Mouse (Mus musculus) skeletal muscle tissue, adult 2 months (tissue): ENCODE results near the gene Cdc26.

ENCODE experiments used
- DNase-seq: peaks from one replicate; pipeline ENCODE4 v3.0.0-alpha.2; 2012; ENCODE audit warnings: low read depth, low spot score

The Cdc26 gene

DNA sequence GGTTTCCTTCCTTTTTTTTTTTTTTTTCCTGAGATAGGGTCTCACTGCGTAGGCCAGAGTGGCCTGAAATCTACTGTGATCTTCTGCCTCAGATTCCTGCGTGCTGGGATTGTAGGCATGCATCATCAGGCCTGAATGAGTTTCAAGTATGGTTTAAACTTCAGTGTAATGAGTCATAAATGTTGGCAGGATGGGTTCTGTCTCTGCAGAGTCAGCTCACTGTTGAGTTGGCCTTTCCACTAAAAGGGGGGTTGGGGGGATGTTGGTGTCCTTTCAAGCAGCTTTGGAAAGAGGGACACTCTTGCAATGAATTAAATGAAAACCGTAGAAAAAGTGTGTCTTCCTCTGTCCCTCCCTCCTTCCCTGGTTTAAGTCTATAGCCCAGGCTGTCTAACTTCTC is 9.5 kb downstream of the Cdc26 start:
- DNase-seq = peak; percentile 17

DNA sequence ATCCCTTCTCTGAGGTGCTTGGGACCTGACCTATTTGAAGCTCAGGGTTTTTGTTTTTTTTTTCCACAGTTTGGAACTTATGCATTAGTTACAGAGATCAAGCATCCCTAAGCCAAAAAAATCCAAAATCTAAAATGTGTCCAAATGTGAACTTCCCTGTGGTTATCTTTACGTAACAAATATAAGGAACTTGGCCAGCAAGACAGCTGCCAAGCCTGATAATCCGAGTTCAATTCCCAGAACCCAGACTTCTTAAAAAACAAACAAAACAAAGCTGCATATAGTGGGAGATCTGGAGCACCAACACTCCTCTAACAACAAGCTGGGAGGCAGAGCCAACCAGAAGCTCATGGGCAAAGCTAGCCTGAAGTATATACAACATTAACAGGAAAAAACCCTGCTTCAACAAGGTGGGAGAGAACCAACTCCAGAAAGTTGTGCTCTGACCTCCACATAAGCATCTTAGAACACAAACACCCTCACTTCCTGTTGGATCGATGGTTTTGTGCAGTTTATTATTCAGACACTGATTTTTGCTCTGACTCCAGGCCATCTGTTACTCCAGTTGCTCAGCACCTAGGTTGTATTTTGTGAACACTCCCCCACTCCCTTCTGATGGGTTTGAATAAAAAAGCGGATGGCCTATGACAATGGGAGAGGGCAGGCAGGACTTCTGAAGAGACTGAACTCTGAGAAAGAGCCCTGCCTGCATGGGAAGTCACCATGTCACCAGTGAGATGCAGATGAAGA is 10.7 kb downstream of the Cdc26 start:
- no peak for DNase-seq

DNA sequence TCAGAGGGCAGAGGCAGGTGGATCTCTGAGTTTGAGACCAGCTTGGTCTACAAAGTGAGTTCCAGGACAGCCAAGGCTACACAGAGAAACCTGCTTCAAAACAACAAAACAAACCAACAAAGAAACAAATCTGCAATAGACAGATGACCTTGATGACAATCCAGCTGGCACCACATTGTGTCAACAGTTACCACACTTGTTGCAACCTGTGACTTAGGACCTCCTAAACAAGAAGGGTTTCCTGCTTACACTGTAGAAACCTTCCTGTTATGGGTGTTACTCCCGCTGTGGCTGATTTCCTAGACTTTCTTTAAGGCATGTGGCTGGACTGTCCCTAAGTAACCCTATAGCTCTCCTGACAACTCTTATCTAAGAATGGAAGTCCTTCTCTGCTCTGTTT is 12.6 kb downstream of the Cdc26 start:
- DNase-seq = no peak

DNA sequence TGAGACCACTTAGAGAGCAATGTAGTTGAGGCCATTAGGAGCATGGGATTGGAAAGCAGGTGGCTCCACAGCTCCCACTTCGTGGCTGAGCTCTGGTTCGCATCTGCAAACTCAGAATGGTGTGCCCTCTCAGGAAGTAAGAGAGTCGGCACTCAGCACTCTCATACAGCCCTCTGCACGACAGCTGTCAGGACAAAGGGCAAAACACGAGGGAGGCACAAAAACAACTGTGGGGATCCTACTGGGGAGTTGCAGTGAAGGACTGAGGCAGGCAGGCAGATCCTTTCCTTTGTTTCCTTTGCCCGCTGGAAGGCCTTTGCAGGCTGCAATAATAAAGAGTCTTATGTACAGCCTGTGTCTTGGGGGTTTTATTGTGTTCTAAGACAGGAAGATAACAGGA is 15.0 kb downstream of the Cdc26 start:
- DNase-seq = no peak

DNA sequence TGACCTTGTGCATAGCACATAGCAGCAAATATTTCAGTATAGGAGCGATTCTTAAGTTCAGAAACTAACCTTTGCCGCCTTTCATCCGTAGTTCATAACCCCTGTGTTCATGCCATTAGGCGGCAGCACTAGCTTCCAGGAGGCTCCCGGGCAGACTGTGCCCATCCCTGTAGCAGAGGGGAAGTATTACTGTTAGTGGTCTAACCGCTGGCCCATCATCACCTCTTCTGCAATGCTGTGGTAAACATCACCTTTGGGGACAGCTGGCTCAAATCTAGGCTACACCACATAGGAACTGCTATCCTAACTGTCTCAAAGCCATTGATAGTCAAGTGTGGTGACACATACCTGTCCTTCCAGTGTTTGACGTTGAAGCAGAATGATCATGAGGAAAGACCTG is 16.6 kb downstream of the Cdc26 start:
- DNase-seq = no peak

DNA sequence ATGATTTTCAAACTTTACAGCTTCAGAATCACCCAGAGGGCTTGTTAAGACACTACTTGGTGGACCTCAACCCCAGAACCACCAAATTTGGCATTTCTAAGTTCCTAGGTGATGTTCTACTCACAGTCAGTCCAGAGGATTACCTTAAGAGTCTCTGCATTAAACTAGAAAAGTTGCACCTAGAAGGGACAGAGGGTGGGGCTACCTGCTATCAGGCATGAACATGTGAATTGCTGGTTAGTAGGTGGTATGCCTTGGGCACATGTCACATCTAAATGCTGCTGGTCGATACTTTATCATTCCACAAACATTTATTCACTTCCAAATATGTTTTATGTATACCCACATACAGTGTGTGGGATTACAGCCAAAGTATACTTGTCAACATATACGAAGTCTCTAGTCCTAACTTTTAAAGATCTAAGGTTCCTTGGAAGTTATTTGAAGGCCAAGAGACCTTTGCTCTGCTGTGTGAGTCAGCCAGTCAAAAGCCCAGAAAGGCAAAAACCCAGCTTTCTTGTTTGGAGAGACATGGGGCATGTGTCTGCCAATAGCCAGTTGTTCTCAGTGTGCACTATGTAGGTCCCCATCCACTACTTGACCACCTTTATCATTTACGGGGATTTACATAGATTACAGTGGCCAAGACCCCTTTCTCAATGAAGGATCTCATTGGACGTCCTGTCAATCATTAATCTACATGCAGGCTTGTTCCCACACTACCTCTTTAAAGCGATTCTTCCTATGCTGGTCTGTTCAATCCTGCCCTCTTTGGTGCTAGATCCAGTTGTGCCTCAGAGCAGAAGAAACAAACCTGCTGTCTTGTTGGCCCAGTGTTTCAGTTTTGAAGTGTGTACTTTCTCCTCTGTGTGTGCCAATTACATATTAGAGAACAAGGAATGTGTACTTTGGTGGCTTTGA is 18.6 kb downstream of the Cdc26 start:
- no peak for DNase-seq

DNA sequence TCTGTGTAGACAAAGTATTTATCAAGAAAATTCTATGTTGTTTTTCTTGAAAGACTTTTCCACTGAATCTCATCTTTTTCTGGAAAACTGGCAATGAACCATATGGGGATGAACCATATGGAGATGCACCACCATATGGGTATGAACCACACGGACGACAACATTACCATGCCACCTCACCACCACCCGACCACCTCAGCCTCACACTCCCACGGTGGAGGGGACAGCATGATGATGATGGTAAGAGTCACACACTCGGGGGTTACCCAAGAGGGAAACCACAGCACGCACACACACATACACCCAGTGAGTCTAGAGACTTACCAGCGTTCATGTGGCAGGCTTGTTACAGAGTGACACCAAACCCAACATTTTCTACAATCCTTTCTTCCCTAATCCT is 23.0 kb downstream of the Cdc26 start:
- DNase-seq = no peak

DNA sequence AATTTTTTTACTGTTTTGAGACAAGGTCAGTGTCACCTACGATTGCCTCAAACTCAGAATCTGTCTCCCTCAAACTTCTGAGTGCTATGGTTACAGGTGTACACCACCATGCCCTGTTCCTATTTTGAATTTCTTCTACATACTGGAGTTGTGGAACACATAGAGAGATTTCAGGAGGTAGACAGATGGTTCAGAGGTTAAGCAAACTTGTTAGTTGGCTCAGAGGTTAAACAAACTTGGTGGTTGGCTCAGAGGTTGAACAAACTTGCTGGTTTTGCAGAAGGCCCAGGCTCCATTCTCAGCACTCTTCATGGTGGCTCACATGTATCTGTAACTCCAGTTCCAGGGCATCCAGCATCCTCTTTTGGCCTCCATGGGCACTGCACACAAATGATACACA is 24.3 kb downstream of the Cdc26 start:
- DNase-seq = no peak

DNA sequence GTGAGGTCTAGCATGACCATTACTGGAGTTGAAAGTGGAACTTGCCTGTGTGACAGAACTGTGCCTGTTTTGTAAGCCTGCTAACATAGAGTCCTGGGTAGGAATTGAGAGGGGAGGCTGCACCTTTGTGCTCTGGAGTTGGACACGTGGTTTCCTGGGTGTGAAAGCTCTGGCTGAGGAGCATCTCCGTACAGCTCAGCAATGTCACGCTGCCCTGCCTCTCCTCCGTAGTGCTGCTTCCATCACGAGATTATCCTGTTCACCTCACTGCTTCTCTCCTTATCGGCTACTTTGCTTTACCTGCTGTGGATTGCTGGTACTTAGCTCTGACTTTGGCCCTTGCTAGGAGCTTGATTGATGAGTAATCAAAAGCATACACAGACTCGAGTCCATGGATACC is 24.7 kb downstream of the Cdc26 start:
- no peak for DNase-seq

DNA sequence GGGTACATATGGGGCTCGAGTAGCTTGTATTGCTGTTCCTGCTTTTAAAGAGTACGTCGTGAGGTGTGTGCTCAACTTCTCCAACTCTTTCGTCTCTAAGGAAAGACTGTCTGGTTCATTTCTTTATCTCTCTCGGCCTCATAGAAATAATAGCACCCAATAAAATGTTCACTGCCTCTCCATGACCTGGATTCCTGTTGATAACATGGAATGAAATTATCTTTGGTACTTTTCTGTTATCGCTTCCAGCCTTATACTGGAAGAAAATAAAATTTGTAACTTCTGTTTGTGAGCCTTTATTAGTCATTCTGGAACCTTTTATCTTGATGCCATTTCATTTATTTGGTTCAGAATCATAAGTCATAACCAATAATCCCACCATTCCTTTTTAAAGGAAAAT is 25.2 kb downstream of the Cdc26 start:
- no peak for DNase-seq

DNA sequence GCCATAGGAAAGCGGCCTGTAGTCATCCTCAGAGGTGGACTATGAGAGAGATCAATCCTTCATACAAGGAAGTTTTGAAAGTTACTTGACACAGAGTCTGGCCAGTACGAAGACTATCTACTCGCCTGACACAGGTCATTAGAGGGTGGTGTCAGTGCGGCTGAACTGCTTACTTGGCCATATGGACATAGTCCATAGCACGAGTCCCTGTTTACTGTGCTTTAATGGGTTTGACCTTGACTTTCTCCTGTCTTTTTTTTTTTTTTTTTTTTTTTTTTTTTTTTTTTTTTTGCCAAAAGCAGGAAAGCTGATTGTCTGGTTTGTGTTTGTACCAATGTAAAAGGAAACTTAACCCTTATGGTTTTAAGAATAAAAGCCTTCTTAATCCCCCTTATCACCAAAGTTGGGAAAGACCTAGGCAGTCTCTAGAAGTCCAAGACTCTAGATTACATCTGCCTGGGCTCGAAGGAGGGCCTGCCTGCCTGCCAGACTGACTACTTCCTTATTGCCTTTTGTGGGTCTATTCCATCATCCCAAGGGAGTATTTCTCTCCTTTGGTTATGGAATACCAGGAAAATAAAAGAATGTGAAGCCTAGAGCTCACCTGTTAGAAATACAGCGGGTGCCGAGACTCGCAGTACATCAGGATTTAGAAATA is 28.6 kb downstream of the Cdc26 start:
- no peak for DNase-seq

DNA sequence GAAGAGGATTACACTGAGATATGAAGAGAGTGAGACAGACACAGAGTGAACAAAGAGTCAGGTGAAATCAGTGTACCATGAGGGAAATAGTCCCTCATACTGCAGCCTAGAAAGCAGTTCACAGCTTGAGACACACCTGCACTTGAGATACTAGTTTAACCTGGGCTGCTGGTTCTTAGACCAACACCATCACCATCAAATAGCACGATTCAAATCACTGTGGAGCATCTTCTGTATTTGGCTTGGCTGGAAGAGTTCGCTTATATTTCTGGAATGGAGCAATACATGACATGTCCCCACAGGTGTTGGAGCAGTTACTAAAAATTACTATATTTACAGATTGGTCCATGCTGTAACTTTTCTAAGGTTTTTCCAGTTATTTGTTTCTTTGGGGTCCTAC is 32.3 kb downstream of the Cdc26 start:
- no peak for DNase-seq

DNA sequence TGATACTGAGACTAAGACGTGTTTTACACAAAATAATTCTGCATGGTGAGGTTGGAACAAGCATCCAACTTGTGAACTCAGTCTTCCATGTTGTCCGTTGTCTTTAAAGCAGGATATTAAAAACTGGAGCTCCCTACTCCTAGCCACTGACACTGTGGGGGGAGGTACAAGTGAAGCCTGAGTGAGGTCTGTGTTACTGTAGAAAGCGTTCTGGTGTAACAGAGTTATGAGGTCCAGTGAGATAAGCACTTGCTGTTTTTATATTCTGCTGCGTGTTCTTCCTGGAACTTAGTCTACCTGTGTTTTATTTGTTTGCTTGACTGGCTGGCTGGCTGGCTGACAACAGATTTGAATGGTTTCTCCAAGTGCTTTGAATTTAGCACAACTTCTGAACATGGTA is 34.1 kb downstream of the Cdc26 start:
- DNase-seq = no peak

DNA sequence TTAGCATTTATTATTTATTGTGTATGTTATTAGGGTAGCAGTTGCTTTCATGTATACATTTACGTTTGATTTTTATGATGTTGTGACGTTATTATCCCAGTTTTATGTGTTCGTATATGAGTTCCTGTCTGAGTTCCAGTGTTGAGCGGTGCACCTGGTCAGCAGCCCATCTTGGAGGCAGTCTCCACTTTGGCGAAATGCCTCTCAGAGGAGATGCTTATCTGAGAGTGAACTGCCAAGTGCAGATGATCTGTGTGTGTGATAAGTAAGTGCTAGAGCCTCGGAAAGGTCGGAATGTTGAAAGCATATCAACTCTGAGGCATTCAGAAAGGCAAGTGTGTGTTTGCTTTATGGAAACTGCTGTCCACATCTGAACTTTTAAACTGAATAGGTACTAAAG is 34.8 kb downstream of the Cdc26 start:
- DNase-seq = no peak

DNA sequence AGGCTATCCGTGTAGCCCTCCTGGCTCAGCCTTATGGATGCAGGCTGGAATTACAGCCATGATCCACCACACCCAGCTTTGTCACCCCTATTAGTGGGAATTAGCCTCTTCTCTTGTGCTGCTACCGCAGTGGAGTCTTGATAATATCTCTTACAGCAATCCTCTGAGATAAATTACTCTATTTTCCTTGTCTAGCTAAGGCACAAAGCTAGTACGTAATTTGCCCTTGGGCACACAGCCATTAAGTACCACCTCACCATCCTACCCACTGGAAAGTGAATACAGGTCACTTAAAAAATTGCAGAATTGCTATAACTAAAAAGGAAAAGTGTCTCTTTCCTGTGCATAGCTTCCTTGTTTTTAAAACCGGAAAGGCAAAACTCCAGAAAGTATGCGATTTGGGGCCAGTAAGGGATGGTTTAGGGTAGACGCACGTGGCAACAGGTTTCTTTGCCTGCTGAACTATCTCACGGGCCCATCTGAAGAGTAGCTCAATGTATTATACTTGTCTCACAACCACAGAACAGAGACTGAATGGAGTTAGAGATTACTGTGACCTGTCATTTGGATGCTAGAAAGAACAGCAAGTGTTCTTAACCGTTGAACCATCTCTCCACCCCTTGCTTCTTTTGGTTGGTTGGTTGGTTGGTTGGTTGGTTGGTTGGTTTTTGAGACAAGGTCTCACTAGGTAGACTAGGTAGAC is 35.5 kb downstream of the Cdc26 start:
- DNase-seq = no peak

DNA sequence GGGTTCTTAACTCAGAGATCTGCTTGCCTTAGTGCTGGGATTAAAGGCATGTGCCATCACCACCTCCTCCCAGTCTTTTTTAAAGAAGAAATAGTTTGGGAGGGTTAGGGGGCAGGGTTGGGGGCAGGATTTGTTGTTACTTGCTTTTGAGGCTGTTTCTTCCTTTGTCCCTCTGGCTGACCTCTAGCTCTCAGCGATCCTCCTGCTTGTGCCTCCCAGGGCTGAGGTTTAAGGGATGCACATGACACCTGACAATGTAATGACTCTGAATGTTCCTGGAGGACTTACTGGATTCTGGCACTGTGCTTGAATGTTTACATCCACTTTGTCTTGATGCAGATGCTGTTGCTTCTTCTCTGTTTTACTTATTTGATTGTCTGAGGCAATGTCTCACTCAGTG is 36.0 kb downstream of the Cdc26 start:
- DNase-seq = no peak

DNA sequence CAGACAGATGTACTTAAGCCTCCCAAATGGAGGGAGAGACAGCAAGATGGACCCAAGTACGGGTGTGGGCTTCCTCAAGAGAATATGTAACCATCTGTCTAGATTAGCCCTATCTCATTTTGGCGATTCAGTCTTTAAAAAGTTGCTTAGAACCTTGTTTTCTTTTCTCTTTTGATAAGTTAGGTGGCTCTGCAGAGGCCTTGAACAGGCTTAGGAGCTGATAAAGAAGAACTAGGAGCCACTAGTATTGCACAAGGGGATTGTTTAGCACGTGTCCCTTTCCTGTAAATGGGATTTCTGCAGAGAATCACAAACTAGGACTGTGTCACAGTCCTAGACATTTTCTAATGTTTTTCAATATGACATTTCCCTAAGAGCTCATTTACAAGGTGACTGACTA is 39.4 kb downstream of the Cdc26 start:
- no peak for DNase-seq

DNA sequence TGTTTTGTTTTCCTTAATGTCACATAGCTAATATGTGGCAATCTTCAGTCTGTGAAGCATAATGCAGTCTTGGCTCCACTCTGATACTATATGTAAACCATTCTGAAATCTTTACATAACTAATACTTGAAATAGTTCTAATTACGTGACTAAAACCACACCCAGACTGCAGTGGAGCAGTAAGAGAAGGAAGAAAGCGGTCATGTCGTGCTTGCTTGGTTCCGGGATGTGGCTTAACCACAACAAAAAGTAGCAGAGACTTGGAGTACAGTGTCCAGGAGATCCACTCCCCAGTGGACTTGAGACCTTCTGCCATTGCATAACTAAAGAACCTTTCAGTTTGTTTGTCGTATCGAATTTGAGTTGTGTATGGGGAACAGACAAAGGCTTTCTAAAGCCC is 40.9 kb downstream of the Cdc26 start:
- DNase-seq = no peak

DNA sequence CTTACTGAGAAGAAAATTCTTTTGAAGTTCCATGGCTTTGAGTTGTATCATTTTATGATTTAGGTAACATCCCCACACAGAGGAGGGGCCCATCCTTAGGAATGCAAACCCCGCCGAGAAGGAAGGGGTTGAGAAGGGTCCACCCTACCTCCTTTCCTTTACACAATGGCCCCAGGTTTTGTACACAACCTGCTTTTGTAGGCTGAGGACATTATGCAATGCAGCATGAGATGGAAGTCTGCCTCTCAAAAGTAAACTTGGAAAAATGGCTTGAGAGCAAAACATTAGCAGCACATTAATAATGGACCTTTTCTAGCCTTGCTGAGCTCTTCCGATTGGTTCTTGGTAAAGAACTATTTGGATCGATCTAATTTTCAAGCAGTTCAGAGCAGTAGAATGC is 42.2 kb downstream of the Cdc26 start:
- no peak for DNase-seq

DNA sequence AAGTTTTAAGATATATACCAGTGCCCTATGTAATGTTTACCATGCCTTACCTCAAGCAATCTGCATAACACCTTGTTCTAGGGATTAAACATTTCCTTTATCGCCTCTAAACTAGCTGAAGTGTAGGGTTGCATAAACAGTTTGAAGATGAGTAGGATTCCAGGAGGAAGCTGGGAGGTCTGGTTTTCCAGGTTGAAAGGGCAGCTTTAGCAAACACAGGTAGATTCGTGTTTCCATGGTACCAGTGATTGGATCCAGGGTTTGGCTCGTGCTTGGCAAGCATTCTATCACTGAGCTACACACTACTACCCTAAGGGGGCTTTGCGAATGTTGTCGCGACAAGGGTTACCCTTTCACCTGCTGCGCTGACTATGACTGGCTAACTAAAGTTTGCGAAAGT is 44.1 kb downstream of the Cdc26 start:
- DNase-seq = no peak

DNA sequence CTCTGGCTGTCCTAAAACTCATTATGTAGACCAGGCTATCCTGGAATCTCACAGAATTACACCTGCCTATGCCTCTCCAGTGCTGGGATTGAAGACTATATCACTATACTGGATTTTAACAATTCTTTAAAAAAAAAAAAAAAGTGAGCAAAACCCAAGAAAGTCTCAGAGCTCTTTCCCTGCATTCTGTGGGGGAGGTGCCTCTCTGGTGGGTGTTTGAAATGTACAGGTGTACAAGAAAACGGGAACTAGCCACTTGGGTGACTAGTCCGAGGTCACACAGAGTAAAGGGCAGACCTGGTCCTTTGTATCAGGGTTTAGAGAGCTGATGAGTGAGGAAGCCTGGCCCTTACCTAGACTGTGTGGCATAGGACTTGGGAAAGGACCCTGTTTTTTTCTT is 46.0 kb downstream of the Cdc26 start:
- no peak for DNase-seq

DNA sequence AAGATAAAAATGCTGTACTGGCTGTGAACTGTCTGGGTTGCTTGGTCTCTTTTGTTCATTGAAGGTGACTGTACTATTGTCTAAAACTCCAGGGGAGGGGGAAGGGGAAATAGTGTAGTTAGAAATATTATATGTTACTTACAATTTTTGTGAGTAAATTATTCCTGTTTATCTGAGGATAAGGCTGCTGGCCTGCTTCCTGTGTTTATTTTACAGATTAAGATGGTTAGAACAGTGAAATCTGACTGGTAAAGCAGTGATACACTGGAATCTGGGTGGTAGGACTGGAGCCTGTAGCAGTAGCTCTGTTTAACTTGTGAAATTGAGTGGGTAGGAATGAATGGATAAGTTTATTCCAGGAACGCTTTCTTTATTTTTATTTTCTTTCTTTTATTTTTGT is 46.4 kb downstream of the Cdc26 start:
- DNase-seq = no peak
